Mouse (Mus musculus): Measurements from ENCODE around the gene Mink1. TPM values are rescaled to one million over a fixed set of nuclear protein-coding genes. Genes with fewer than 3 reads are reported as not detected.

Mink1 gene
- polyA plus RNA-seq (2014; fragmentation: Nextera tagmentation; extraction: Ambion mirVana), result 12.7 and 13.2 TPM in 2 replicates

- peaks cover 5% of the 10 kb centered on the region for H3K36me3 ChIP-seq (ENCODE audit: control insufficient read depth, insufficient read depth, low read length)
These were observed at the start of gene Mink1 for GRCm38 (mm10) chr11:70562287-70562994. Gene Mink1, plus strand, starts transcription at chr11:70562881.

DNA sequence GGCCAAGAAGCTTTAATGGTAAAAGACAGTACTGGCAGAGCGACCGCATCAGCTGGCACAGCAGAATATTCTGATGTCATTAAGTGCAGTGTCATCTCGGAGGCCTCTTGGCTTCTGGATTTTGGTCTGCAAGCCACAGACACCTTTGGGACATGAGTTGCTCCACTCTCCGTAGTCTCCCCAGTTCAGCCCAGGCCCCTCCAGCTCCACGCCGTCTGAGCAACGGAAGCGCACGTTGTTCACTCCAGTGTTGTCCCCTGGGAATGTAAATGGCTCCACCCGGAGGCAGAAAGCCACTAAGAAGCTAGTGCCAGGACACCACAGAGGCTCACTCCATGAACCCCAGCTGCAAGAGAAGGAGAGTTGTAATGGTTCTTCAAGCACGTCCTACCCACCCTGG lies 49.2 kb upstream of the Mink1 start:
- ATAC-seq (ENCODE audit: insufficient number of reproducible peaks, insufficient read depth, low FRiP score, low read depth), result no peak
- Histone ChIP-seq H3K4me3 (ENCODE audit: control insufficient read depth in 1 of 2, insufficient read depth in 1 of 2, low read depth in 1 of 2, low read length in 2 of 2) (no peak overlapping the region), H3K4me2 (ENCODE audit: low read length) (no peak overlapping the region), H3K36me3 (ENCODE audit: control insufficient read depth, insufficient read depth, low read length) (no peaks in the 10 kb centered on the region), H3K4me1 (ENCODE audit: control insufficient read depth in 2 of 2, insufficient read depth in 2 of 2, low read length in 2 of 2) (0 out of 4 replicates have a peak, but pooled peaks cover 3 to 4% of the 10 kb centered on the region in 2 experiments), H3K27me3 (ENCODE audit: control insufficient read depth, insufficient read depth, low read length) (peaks cover 10% of the 10 kb centered on the region; the same call in 1 of the 2 replicates), H3K27ac (replicated peaks in 1 of 2; ENCODE audit: control insufficient read depth in 1 of 2, insufficient read depth in 1 of 2, low read depth in 2 of 2, low read length in 2 of 2) (no peak overlapping the region), H3K9ac (ENCODE audit: low read length) (no peak overlapping the region), H3K9me3 (ENCODE audit: control insufficient read depth, low read length) (no peaks in the 10 kb centered on the region)
- WGBS, result 56% methylated on average over 11 of the region's 11 CpGs

More at GRCm38 (mm10) chr11:70562287-70562994, at the start of gene Mink1:
- Histone ChIP-seq H3K9ac (ENCODE audit: low read length) (peak within 1 kb of the TSS; percentile 94), H3K27ac (replicated peaks in 1 of 2; ENCODE audit: control insufficient read depth in 1 of 2, insufficient read depth in 1 of 2, low read depth in 2 of 2, low read length in 2 of 2) (peak within 1 kb of the TSS; percentile 69 to 76), H3K9me3 (ENCODE audit: control insufficient read depth, low read length) (no peaks in the 10 kb centered on the region), H3K4me3 (ENCODE audit: control insufficient read depth in 1 of 2, insufficient read depth in 1 of 2, low read depth in 1 of 2, low read length in 2 of 2) (peak within 1 kb of the TSS; percentile 70 to 78), H3K4me1 (ENCODE audit: control insufficient read depth in 2 of 2, insufficient read depth in 2 of 2, low read length in 2 of 2) (peaks cover 3 to 24% of the 10 kb centered on the region in 2 experiments; a peak in 3 of 4 replicates), H3K27me3 (ENCODE audit: control insufficient read depth, insufficient read depth, low read length) (no peaks in the 10 kb centered on the region), H3K4me2 (ENCODE audit: low read length) (peak within 1 kb of the TSS; percentile 90)
- WGBS, result under 1% methylated on average over 50 of the region's 57 CpGs
- ATAC-seq (ENCODE audit: insufficient number of reproducible peaks, insufficient read depth, low FRiP score, low read depth), result peak; percentile 89

GRCm38 (mm10) chr11:70514288-70514687 lies 48.4 kb upstream of the Mink1 start, which contains the start of gene Vmo1:
Gene Vmo1, minus strand, starts transcription at chr11:70514616.
- H3K27me3 ChIP-seq (ENCODE audit: control insufficient read depth, insufficient read depth, low read length), result peaks cover 10% of the 10 kb centered on the region; the same call in 1 of the 2 replicates
- H3K4me1 ChIP-seq (ENCODE audit: control insufficient read depth in 2 of 2, insufficient read depth in 2 of 2, low read length in 2 of 2), result 0 out of 4 replicates have a peak, but pooled peaks cover 3 to 4% of the 10 kb centered on the region in 2 experiments
- ATAC-seq (ENCODE audit: insufficient number of reproducible peaks, insufficient read depth, low FRiP score, low read depth), result no peak
- no peak within 1 kb of the TSS for H3K4me2 ChIP-seq (ENCODE audit: low read length)
- no peak within 1 kb of the TSS for H3K9ac ChIP-seq (ENCODE audit: low read length)
- no peak within 1 kb of the TSS for H3K4me3 ChIP-seq (ENCODE audit: control insufficient read depth in 1 of 2, insufficient read depth in 1 of 2, low read depth in 1 of 2, low read length in 2 of 2)
- H3K9me3 ChIP-seq (ENCODE audit: control insufficient read depth, low read length), result no peaks in the 10 kb centered on the region
- H3K27ac ChIP-seq (replicated peaks in 1 of 2; ENCODE audit: control insufficient read depth in 1 of 2, insufficient read depth in 1 of 2, low read depth in 2 of 2, low read length in 2 of 2), result no peak within 1 kb of the TSS
- H3K36me3 ChIP-seq (ENCODE audit: control insufficient read depth, insufficient read depth, low read length), result no peaks in the 10 kb centered on the region
- WGBS, result 84% methylated on average over 7 of the region's 7 CpGs

- Histone ChIP-seq H3K4me1 (ENCODE audit: control insufficient read depth in 2 of 2, insufficient read depth in 2 of 2, low read length in 2 of 2) (peaks cover 5 to 11% of the 10 kb centered on the region in 2 experiments; a peak in 3 of 4 replicates), H3K36me3 (ENCODE audit: control insufficient read depth, insufficient read depth, low read length) (no peaks in the 10 kb centered on the region), H3K9me3 (ENCODE audit: control insufficient read depth, low read length) (no peaks in the 10 kb centered on the region), H3K4me3 (ENCODE audit: control insufficient read depth in 1 of 2, insufficient read depth in 1 of 2, low read depth in 1 of 2, low read length in 2 of 2) (no peak overlapping the region), H3K27ac (replicated peaks in 1 of 2; ENCODE audit: control insufficient read depth in 1 of 2, insufficient read depth in 1 of 2, low read depth in 2 of 2, low read length in 2 of 2) (no peak overlapping the region), H3K4me2 (ENCODE audit: low read length) (no peak overlapping the region), H3K27me3 (ENCODE audit: control insufficient read depth, insufficient read depth, low read length) (no peaks in the 10 kb centered on the region), H3K9ac (ENCODE audit: low read length) (no peak overlapping the region)
- no peak for ATAC-seq (ENCODE audit: insufficient number of reproducible peaks, insufficient read depth, low FRiP score, low read depth)
- WGBS, result 21% methylated on average over 2 of the region's 2 CpGs
These were observed 46.3 kb upstream of the Mink1 start for GRCm38 (mm10) chr11:70516352-70516751.

GRCm38 (mm10) chr11:70518436-70518835 lies 44.2 kb upstream of the Mink1 start:
- H3K4me1 ChIP-seq (ENCODE audit: control insufficient read depth in 2 of 2, insufficient read depth in 2 of 2, low read length in 2 of 2), result peaks cover 5 to 11% of the 10 kb centered on the region in 2 experiments; a peak in 3 of 4 replicates
- H3K9me3 ChIP-seq (ENCODE audit: control insufficient read depth, low read length), result no peaks in the 10 kb centered on the region
- H3K27ac ChIP-seq (replicated peaks in 1 of 2; ENCODE audit: control insufficient read depth in 1 of 2, insufficient read depth in 1 of 2, low read depth in 2 of 2, low read length in 2 of 2), result no peak overlapping the region
- H3K4me2 ChIP-seq (ENCODE audit: low read length), result no peak overlapping the region
- no peak overlapping the region for H3K4me3 ChIP-seq (ENCODE audit: control insufficient read depth in 1 of 2, insufficient read depth in 1 of 2, low read depth in 1 of 2, low read length in 2 of 2)
- no peaks in the 10 kb centered on the region for H3K36me3 ChIP-seq (ENCODE audit: control insufficient read depth, insufficient read depth, low read length)
- no peaks in the 10 kb centered on the region for H3K27me3 ChIP-seq (ENCODE audit: control insufficient read depth, insufficient read depth, low read length)
- no peak overlapping the region for H3K9ac ChIP-seq (ENCODE audit: low read length)
- 64% methylated on average over 1 of the region's 1 CpGs for WGBS
- no peak for ATAC-seq (ENCODE audit: insufficient number of reproducible peaks, insufficient read depth, low FRiP score, low read depth)

GRCm38 (mm10) chr11:70518923-70519322 lies 43.8 kb upstream of the Mink1 start, which contains the start of gene Gltpd2:
Gene Gltpd2, plus strand, starts transcription at chr11:70519196.
- Histone ChIP-seq H3K36me3 (ENCODE audit: control insufficient read depth, insufficient read depth, low read length) (no peaks in the 10 kb centered on the region), H3K9ac (ENCODE audit: low read length) (peak within 1 kb of the TSS; percentile 77), H3K4me1 (ENCODE audit: control insufficient read depth in 2 of 2, insufficient read depth in 2 of 2, low read length in 2 of 2) (peaks cover 5 to 11% of the 10 kb centered on the region in 2 experiments; a peak in 3 of 4 replicates), H3K27ac (replicated peaks in 1 of 2; ENCODE audit: control insufficient read depth in 1 of 2, insufficient read depth in 1 of 2, low read depth in 2 of 2, low read length in 2 of 2) (peak within 1 kb of the TSS in 1 of 2 experiments; percentile 80; a peak in 2 of 4 replicates), H3K4me3 (ENCODE audit: control insufficient read depth in 1 of 2, insufficient read depth in 1 of 2, low read depth in 1 of 2, low read length in 2 of 2) (peak within 1 kb of the TSS; percentile 37 to 38), H3K27me3 (ENCODE audit: control insufficient read depth, insufficient read depth, low read length) (no peaks in the 10 kb centered on the region), H3K9me3 (ENCODE audit: control insufficient read depth, low read length) (no peaks in the 10 kb centered on the region), H3K4me2 (ENCODE audit: low read length) (peak within 1 kb of the TSS; percentile 78)
- 83% methylated on average over 10 of the region's 10 CpGs for WGBS
- no peak for ATAC-seq (ENCODE audit: insufficient number of reproducible peaks, insufficient read depth, low FRiP score, low read depth)

GRCm38 (mm10) chr11:70520178-70520769 lies 42.4 kb upstream of the Mink1 start:
- 0 out of 2 replicates have a peak, but pooled peaks have one; percentile 51 for ATAC-seq (ENCODE audit: insufficient number of reproducible peaks, insufficient read depth, low FRiP score, low read depth)
- H3K36me3 ChIP-seq (ENCODE audit: control insufficient read depth, insufficient read depth, low read length), result no peaks in the 10 kb centered on the region
- H3K27ac ChIP-seq (replicated peaks in 1 of 2; ENCODE audit: control insufficient read depth in 1 of 2, insufficient read depth in 1 of 2, low read depth in 2 of 2, low read length in 2 of 2), result peak overlapping the region; percentile 61 to 80
- H3K27me3 ChIP-seq (ENCODE audit: control insufficient read depth, insufficient read depth, low read length), result no peaks in the 10 kb centered on the region
- H3K4me2 ChIP-seq (ENCODE audit: low read length), result peak overlapping the region; percentile 78
- H3K9ac ChIP-seq (ENCODE audit: low read length), result peak overlapping the region; percentile 77
- 3% methylated on average over 41 of the region's 41 CpGs for WGBS
- H3K4me1 ChIP-seq (ENCODE audit: control insufficient read depth in 2 of 2, insufficient read depth in 2 of 2, low read length in 2 of 2), result peaks cover 5 to 11% of the 10 kb centered on the region in 2 experiments; a peak in 3 of 4 replicates
- no peaks in the 10 kb centered on the region for H3K9me3 ChIP-seq (ENCODE audit: control insufficient read depth, low read length)
- H3K4me3 ChIP-seq (ENCODE audit: control insufficient read depth in 1 of 2, insufficient read depth in 1 of 2, low read depth in 1 of 2, low read length in 2 of 2), result peak overlapping the region; percentile 37 to 38

Data from heart, embryonic 14.5 days (tissue).